Mouse (Mus musculus): ENCODE data around the gene Espnl.

Espnl gene

DNA sequence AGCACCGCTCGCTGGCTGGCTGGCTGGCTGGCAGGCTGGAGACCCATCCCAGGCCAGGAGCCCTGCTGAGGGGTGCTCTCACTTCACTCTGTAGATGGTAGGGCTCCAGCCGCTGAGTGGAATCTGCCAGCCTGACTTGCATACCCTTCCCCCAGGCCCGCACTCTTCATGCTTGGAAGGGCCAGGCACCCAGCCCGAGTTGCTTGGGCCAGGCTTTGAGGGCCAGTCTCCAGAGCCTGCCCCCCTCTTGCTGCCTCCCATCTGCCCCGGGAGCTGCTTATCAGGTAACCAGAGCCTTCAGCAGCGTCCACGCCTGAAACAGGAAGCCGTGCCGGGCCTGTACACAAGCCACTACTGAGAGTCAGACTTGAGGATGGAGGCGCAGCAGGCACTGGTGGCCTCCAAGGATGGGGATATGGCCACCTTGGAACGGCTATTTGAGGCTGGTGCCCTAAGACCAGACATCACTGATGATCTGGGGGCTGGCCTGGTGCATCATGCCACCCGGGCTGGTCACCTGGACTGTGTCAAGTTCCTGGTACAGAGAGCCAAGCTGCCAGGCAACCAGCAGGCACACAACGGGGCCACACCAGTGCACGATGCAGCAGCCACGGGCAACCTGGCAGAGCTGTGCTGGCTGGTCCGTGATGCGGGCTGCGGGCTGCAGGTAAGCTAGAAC is at the start of gene Espnl:
TSS of gene Espnl (plus strand) at position 316 of the 679 bp plus-strand sequence.
- no peak for DNase-seq (ENCODE audit: low spot score)

DNA sequence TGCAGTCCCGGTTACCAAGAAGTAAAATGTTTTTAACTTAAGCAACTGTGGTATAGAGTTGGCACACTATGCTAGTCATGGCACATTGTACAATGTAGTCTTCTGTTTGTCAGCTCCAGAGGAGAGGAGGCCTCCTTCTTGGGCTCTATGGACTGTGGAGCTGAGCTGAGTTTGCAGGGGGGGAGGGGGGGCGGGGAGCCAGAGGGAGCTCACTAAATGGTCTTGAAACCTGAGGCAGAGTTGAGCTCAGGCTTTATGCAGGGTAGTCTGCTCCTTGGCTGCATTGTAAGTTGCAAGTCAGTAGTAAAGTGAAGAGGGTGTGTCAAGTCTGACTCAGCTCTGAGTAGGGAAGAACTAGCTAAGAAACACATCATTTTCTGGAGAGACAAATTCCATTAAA is 49.6 kb upstream of the Espnl start:
- DNase-seq (ENCODE audit: low spot score), result no peak

DNA sequence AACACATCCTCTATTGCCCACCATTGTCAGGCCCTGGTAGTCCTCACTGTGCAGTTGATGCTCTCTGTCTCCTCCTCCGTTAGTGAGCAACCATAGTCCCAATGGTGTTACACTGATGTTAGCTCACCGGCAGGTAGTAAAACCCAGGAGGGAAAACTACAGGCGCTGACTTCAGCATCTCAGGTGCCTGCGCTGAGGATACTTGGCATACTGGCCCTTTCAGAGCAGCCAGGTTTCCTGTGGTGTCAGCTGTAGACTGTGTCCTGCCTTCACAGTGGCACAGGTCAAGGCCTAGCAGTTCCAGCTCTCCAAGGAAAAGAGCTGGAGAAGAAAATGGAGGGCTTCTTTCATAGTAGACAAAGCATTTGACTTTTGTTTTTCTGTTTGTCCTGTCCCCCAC is 45.3 kb upstream of the Espnl start:
- no peak for DNase-seq (ENCODE audit: low spot score)

DNA sequence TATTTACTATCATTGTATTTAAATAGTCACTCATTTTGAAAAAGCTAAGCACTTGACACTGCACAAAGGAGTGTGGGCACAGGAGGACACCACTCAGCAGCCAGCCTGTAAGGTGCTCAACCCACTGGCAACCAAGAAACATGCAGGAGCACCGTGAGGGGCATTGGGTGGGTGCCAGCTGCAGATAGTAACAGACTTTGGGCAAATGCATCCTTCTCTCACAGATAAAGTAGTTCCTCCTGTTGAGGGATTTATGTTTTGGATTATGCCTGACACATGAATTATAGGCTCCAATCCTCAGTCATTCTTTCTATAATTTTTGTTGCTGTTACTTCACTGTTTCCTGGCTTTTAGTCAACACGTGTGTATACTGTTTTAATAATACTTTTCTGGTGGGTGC is 44.4 kb upstream of the Espnl start:
- DNase-seq (ENCODE audit: low spot score), result no peak

DNA sequence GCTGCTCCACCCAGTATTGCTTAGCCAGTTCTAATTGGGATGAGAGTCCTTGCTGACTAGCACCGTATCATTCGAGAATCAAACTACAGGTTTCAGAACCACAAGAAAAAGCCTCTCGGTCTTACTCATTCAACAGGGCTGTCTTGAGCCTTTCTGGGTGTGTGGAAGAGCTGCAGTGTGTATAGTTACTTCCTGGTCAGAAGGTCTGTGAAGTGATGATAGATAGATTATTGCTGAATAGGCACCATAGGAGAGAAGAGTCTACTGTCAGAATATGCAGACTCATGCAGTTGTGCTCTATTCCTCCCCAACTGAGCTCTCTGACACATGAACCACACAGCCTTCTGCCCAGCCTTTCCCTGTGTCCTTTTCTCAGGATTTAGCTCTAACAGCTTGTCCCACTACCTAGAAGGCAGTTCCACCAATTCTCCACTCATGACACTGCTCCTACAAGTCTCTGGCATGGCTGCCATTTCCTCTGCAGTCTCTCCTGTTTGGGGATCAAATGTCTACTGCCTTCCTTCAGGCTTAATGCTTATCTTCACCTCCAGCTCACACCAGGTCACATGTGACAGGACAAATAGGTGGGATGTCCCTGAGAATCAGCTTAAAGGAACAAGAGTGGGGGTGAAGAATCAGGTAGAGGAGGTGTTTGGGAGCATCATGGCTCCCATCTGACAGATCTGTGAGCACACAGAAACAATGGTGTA is 43.3 kb upstream of the Espnl start:
- DNase-seq (ENCODE audit: low spot score), result no peak

DNA sequence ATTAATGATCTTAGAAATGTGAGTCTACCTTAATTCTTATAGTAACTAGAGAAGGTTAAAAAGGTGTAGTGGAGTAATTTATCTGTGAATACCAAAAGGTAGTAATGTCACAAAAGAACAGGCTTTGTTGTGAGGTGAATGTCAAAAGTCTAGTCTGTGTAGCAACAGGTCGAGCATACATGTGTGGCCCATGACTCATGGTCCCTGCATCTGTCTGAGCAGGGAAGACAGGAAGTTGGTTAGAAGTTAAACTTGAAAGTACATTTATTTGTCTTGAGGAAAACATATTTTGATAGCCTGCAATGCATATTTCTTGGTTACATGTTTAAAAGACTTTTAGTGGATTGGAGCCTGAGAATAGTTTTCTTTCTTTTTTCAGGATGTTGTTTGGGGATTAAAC is 42.7 kb upstream of the Espnl start:
- DNase-seq (ENCODE audit: low spot score), result no peak

DNA sequence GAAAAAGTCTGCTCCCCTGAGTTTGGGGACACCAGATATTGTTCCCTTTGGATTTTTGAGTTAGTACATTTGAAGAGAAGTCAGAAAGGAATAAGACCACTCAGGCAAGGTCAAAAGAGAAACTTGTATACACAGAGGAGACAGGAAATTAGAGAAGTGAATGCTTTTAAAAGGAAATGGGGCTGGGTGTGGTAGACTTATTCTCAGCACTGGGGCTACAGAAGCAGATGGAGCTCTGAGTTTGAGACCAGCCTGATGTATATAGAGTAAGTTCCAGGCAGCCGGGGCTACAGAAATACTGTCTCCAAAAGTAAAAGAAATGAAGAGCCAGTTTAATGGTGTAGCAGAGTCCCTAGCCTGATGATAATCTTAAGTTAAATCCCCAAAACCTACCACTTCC is 39.3 kb upstream of the Espnl start:
- no peak for DNase-seq (ENCODE audit: low spot score)

DNA sequence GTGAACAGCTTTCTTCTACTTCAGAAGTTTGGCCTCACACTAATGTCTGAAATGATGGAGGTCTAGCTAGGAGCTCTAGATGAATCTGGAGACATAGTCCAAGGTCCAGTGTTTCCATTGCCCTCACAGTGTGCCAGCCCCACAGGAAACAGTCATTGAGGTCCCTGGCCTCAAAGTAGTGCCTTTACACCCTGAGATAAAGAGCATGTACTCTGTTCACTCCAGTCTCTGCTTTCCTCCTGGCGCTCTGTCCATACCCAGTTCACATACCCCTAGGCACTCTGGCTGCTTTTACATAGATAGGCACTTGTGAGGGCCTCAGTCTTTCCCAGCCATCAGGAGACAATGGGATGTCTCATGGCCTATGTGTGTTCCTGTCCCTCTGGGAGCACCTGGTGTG is 32.5 kb upstream of the Espnl start:
- no peak for DNase-seq (ENCODE audit: low spot score)

GRCm38 (mm10) chr1:91292101-91292825 is 29.6 kb upstream of the Espnl start:
- DNase-seq (ENCODE audit: low spot score), result no peak

DNA sequence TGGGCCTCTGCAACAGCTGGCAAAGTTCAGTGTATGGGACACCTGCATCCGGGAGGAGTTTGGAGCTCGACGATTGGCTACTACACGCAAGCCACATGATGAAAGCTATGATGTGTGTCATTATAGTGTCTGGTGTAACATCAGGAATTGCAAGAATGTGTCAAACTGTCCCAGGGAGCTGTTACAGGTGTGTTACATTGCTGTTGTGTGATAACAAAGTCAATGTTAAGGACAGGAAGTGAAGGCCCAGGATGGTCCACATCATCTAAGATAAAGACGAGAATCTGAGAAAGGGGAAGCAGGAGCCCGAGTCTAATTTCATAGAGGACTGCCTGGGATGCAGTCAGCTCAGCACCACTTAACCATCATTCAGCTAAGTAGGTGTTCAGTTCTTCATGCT is 26.3 kb upstream of the Espnl start:
- DNase-seq (ENCODE audit: low spot score), result no peak

DNA sequence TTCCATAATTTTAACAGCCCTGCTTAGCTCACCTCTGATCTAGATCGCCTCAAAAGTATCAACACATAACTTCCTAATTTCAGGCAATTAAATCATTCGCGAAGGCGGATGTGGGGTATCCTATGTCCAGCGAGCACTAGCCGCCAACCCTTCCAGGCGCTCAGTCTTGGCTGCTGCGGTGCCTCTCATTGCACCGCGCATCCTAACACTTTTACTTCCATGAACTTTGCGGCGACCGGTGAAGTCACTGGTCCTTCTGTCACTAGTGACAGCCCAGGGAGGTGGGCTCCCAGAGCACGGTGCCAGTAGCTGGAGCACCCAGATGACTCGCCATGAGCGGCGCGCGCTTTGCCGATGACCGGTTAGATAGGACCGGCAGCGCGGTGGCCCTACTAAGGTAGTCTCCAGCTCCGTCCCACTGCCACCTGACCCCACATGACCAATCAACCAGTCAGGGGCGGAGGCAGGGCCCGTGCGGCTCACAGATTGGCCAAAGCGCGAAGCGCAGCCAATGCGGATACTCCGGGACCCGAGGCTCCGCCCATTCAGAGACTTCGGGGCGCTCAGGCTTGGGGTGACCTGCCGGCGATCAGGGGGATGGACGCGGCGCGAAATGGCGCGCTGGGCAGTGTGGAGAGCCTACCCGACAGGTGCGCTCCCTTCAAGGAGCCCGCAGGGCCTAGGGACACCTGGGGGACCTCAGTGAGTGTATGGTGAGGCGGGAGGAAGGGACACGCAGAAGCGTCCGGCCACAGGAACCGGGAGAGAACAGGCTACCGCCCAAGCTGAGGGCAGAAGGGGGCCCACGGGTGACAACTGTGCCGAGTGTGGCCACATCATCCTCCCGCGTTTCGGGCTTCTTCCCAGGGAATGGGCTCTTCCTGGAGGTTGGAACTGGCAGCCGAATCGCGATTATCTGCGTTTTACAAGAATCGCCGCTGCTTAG is 23.8 kb upstream of the Espnl start, which contains the start of gene Scly:
TSS of gene Scly (plus strand) at position 540 of the 946 bp plus-strand sequence.
- DNase-seq (ENCODE audit: low spot score), result peak; percentile 95

DNA sequence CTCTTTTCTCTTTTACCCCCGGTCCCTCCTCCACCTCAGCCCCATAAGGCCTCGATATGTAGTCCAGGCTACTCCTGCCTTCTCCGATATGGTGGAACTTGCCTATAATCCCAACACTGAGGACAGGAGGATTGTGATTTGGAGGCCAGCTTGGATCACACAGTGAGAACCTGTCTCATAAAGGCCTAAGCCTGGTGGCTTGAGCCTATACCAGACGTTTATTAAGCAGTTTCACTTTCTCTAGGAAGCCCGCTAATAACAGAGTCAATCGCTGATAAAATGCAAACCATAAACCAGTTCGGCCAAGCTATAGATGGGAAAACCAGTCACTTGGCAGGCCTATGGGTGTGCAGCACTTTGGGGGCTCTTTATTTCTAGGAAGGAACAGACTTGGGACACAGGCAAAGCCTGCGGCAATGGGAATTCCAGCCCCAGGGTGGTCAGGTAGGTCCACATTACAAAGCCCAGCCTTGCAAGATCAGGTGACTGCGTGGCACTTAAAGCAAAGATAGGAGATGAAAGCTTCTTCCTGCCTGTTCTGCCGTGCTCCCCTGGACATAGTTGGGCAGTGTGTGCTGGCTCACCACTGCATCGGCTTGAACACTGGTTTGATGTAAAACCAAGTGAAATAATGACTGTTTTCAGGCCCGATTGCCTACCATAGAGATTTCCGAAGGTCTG is 22.7 kb upstream of the Espnl start:
- DNase-seq (ENCODE audit: low spot score), result peak; percentile 6

DNA sequence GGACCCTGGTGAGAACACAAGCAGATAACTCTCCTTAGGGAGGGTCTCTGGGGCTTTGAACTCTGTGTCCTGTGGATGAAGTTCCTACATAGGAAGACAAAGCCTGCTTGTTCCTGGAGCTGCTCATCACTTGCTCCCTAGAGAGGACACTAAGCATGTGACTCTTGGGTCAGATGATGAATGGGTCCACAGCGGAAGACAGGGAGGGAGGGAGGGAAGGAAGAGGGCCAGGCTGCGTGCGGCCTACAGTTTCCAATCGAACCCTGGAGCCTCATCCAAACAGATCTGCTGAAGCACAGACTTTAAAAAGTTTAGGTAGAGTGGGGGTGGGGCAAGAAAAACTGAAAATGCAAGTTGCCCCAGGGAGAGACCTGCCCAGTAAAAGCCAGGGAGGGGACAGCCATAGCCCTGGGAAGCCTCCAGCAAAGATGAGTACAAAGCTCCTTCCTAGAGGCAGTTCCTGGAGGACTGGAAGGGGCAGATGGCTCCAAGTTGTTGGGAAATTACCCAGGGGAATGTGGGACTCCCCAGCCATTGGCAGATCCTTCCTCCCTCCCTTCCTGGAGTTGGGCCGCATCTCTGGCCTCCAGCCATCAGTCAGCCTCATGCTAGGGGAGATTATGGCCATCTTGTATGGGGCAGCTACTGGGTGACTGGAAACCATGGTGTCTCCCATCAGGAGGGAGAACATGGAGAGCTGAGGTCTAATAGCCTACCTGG is 22.0 kb upstream of the Espnl start:
- DNase-seq (ENCODE audit: low spot score), result peak; percentile 15

- no peak for DNase-seq (ENCODE audit: low spot score)
Observed at GRCm38 (mm10) chr1:91301206-91301920, 20.5 kb upstream of the Espnl start.

GRCm38 (mm10) chr1:91302021-91302420 is 19.9 kb upstream of the Espnl start:
- DNase-seq (ENCODE audit: low spot score), result no peak

- DNase-seq (ENCODE audit: low spot score), result no peak
Observed at GRCm38 (mm10) chr1:91304621-91305020, 17.3 kb upstream of the Espnl start.

DNA sequence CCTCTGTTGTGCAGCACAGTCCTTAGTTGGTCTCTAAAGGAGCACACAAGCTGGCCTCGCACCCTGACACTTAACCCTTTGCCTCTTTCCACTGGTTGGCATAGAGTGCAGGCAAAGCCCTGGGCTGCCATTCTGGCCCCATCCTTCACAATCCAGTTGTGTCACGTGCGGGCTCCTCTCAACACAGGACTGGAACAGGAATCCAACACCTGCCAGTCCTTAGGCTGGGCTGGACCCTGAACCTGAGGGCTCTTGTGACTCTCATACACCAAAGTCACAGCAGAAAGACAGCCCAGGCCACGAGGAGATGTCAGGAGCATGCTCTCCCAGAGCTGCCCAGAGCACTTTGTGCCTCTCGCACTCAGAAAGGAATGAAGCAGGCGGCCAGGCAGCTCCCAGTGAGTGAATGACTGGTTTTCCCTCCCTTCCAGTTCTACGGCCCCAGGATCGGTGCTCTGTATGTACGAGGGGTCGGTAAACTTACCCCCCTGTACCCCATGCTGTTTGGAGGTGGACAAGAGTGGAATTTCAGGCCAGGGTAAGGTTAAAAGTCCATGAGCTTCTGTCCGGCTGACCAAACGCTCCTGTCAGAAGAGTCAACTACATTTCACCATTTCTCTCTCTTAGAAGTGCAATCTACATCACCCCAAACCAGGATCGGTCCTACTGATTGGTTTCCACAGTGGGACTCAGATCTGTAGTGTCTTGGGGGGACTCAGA is 12.3 kb upstream of the Espnl start:
- no peak for DNase-seq (ENCODE audit: low spot score)

DNA sequence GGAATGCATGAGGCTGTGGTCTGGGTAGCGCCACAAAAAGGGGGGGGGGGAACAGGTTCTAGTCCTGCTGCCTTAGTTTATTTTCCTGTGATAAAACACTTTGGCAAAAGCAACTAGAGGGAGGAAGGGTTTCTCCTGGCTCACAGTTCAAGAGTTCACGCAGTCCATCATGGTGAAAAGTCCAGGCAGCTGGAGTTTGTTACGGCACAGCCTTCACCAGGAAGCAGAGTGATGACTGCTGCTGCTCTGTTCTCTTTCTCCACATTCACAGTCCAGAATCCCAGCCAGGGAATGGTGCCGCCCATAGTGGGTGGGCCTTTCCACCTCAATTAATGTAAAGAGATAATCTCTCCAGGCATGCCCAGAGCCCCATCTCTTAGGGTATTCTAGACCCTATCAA is 9.6 kb upstream of the Espnl start:
- no peak for DNase-seq (ENCODE audit: low spot score)

- peak; percentile 61 for DNase-seq (ENCODE audit: low spot score)
Observed at GRCm38 (mm10) chr1:91313251-91313650, 8.6 kb upstream of the Espnl start.
